In the genomic region with DNA sequence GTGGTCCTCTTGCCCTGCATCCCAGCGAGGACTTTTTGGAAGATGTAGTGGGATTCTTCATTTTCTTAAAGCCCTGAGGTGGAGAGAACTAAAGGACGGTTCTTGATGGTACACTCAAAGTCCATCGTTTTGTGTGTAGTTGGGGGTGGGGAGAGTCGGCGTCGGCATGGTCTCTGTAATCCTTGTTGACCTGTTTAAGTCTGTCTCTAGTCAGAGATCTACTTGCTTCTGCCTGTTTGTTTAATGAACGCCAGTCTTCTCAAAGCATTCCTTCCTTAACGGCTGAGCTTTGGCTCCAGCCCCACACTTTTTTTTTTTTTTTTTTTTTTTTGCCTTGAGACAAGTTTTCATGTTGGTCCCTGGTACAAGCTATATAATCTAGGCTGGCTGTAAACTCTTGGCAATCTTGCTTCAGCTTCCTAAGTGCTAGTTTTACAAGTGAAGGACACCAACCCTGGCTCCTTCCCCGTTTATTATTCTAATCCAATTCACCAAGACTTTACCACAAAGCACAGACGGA, we compare ENCODE assay signal across 1 mouse cellular context.
TF ChIP-seq lines count a peak whose summit lies in the region.

No protein-coding gene starts in this region.

TF ChIP-seq in CH12.LX, 34 proteins besides CTCF, POLR2A, EP300 and RAD21 (continued from another document):
- TF ChIP-seq MEF2A (IDR thresholded peaks at IDR 0.05; ENCODE audit: borderline replicate concordance, low read depth, low read length): no peak
- TF ChIP-seq MYC (IDR thresholded peaks at IDR 0.05; ENCODE audit: low read depth, low read length): no peak
TF ChIP-seq in CH12.LX: peak in this region for 1.
